Mouse (Mus musculus) forebrain, postnatal 0 days (tissue): ENCODE data around the gene Kdm2a. TPM values are rescaled to one million over a fixed set of nuclear protein-coding genes. Genes with fewer than 3 reads are reported as not detected.
"Not testable (repeated sequence)": the region's sequence is repeated elsewhere in the genome, so short reads cannot be mapped to it uniquely, and the experiment has no call there.

Experiments used
- ATAC-seq: fragments of 200-750 bp; cut with Nextera tagmentation; 2 replicates; pipeline ENCODE4 v1.8.0; 2017; ENCODE audit warnings: mild to moderate bottlenecking, moderate library complexity
- DNase-seq: peaks from one replicate; pipeline ENCODE4 v3.0.0-alpha.2; 2015
- H3K27ac ChIP-seq: fragments of 300-500 bp; sonication (generic); 2 replicates; pipeline ENCODE4 v1.5.1; 2014; ENCODE audit warnings: low read depth, mild to moderate bottlenecking, antibody characterized with exemption, low read length, moderate library complexity, mixed read lengths
- H3K27me3 ChIP-seq: fragments of 300-500 bp; sonication (generic); 2 replicates; pipeline ENCODE4 v1.6.1; 2014; ENCODE audit warnings: mild to moderate bottlenecking, low read length, mixed read lengths; ENCODE audit not compliant: insufficient read depth
- H3K36me3 ChIP-seq: fragments of 300-500 bp; sonication (generic); 2 replicates; pipeline ENCODE4 v1.6.1; 2014; ENCODE audit warnings: mild to moderate bottlenecking, moderate library complexity; ENCODE audit not compliant: insufficient read depth
- H3K4me1 ChIP-seq: fragments of 300-500 bp; sonication (generic); 2 replicates; pipeline ENCODE4 v1.6.1; 2014; ENCODE audit warnings: antibody characterized with exemption; ENCODE audit not compliant: insufficient read depth
- H3K4me2 ChIP-seq: fragments of 300-500 bp; sonication (generic); 2 replicates; pipeline ENCODE4 v1.6.1; 2014; ENCODE audit warnings: low read depth, mild to moderate bottlenecking, moderate library complexity
- H3K4me3 ChIP-seq: fragments of 300-500 bp; sonication (generic); 2 replicates; pipeline ENCODE4 v1.5.1; 2014; ENCODE audit warnings: low read depth, low read length, mixed read lengths
- H3K9ac ChIP-seq: fragments of 300-500 bp; sonication (generic); 2 replicates; pipeline ENCODE4 v1.6.1; 2014; ENCODE audit warnings: mild to moderate bottlenecking
- H3K9me3 ChIP-seq: fragments of 300-500 bp; sonication (generic); 2 replicates; pipeline ENCODE4 v1.6.1; 2016; ENCODE audit warnings: low read length
- CTCF ChIP-seq: sonication (generic); IDR thresholded peaks from 2 replicates; pipeline ENCODE4 v1.5.1; 2016; ENCODE audit warnings: antibody characterized with exemption, control low read depth, low read depth
- WGBS: fragments of 180-500 bp; shearing (Covaris S2); extraction: QIAGEN DNeasy Blood & Tissue Kit; methylation state at CpG from one replicate; pipeline ENCODE4 v1.1.7; 2014; 5-methylcytosine and 5-hydroxymethylcytosine counted together
- polyA plus RNA-seq: library from polyadenylated mRNA; unstranded; fragments of >200 nt; fragmentation: Nextera tagmentation; extraction: Ambion mirVana; gene quantifications from 2 replicates; pipeline ENCODE4 v1.2.1, GENCODE M21; 2015
- total RNA-seq: library from RNA; depleted of rRNA; stranded (reverse); fragments of >200 nt; gene quantifications from 2 replicates; pipeline ENCODE4 v1.2.3, GENCODE M21; 2014

The Kdm2a gene
- total and polyA plus RNA-seq, 2 experiments from 2014 or later, result 19.5 to 71.7 TPM

DNA sequence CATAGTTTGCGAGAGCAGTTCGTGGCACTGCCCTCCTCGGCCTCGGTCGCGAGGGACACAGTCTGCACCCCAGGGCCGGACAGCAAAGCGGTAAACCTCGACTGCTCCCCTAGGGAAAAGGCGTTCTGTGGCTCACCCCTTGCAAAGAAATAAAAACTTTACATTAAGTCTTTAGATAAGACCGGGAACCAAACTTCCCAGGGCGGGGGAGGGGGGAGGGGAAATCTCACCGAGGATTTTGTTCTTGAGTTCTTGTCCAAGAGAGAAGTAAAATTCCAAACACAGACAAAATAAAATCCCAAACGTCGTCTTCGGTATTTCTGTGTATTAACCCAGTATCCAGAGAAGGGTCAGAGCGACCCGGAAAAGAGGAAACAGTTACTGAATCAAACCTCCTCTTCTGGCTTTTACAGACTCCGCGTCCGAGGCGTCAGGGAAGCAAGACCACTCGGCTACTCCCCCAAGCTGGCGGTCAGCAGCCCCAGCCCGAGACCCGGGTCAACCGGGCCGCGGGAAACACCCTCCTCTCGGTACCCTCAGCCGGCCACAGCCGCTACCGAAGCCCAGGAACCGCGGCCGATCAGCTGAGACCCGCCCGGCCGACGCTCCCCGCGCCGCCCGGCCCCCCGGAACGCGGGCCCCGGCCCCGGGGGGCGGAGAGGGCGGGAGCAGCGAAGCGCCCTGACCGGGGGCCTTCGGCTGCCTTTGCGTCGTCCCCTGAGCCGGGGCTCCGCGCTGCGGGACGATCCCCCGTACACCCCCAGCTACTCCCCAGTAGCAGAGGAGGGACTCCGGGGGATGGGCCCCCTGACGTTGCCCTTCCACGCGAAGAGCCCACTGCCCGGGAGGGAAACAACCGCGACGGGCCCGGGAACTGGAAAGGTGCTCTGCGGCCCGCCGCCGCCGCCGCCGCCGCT lies 1.7 kb downstream of the Kdm2a start:
- Histone ChIP-seq H3K27me3 (no peaks in the 10 kb centered on the region), H3K36me3 (no peaks in the 10 kb centered on the region), H3K4me3 (peak overlapping the region; percentile 100), H3K4me1 (peaks cover 5% of the 10 kb centered on the region; the same call in 1 of the 2 replicates), H3K9ac (peak overlapping the region; percentile 97), H3K9me3 (no peaks in the 10 kb centered on the region), H3K27ac (peak overlapping the region; percentile 97), H3K4me2 (peak overlapping the region; percentile 58)
- TF ChIP-seq CTCF, result no peak
- peak; percentile 25 for ATAC-seq
- DNase-seq, result peak; percentile 20
- WGBS, result 2% methylated on average over 79 of the region's 80 CpGs

DNA sequence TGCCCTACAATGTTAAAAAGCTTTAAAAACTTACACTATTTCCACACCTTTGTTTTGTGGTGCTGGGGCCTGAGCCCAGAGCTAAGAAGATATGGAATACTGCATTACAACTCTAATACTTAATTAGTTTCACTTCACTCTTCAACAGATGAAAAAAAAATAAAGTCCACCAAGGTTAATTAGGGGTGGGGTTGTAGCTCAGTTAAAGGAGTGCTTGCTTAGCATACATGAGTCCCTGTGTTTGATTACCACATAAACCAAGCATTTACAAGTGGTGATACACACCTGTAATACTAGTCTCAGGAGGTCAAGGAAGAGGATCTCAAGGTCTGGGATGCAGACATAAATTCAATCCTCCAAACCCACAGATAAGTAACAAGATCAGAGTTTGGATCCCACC lies 10.8 kb downstream of the Kdm2a start:
- no peak for TF ChIP-seq CTCF

DNA sequence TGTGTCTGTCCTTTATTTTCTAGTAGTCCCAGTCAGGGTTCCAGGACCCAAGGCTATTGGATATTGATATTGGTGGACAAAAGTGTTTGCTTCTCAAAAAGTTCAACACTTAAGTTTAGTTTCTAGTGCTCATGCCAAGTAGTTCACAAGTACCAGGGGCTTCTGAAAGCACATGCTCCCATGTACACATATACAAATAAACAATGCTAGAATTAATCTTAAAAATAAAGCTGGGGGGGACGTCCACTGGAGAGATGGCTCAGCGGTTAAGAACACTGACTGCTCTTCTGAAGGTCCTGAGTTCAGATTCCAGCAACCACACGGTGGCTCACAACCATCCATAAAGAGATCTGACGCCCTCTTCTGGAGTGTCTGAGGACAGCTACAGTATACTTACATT lies 13.1 kb downstream of the Kdm2a start:
- ATAC-seq (no peak), DNase-seq (no peak)
- Histone ChIP-seq H3K9ac (no peak overlapping the region), H3K9me3 (no peaks in the 10 kb centered on the region), H3K36me3 (peaks cover 9% of the 10 kb centered on the region; the same call in 1 of the 2 replicates), H3K4me2 (no peak overlapping the region), H3K4me1 (no peaks in the 10 kb centered on the region), H3K27ac (no peak overlapping the region), H3K4me3 (no peak overlapping the region), H3K27me3 (no peaks in the 10 kb centered on the region)
- 82% methylated on average over 4 of the region's 4 CpGs for WGBS
- no peak for TF ChIP-seq CTCF

More for the DNA sequence above, 10.8 kb downstream of the Kdm2a start:
- Histone ChIP-seq H3K4me1 (no peaks in the 10 kb centered on the region), H3K9ac (no peak overlapping the region), H3K27me3 (no peaks in the 10 kb centered on the region), H3K9me3 (no peaks in the 10 kb centered on the region), H3K4me3 (no peak overlapping the region), H3K4me2 (no peak overlapping the region), H3K27ac (no peak overlapping the region), H3K36me3 (peaks cover 9% of the 10 kb centered on the region; the same call in 1 of the 2 replicates)
- no peak for DNase-seq
- ATAC-seq, result no peak

DNA sequence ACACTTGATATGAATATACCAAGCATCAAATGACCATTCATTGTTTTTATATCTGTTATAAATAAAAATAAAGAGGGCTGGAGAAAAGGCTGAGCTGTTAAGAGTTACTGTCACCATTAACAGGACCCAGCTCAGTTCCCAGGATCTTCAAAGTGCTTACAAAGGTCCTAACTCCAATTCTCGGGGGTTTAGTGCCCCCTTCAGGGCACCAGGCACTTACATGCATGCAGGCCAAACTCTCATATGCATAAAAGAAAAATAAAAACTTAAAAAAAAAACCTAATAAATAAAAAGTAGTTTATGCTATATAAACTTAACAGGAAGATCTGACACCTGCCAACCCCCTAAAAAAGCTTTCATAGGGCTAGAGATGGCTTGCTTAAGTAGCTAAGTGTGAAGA lies 13.8 kb downstream of the Kdm2a start:
- no peaks in the 10 kb centered on the region for H3K27me3 ChIP-seq
- no peak for DNase-seq
- ATAC-seq, result no peak
- 26% methylated on average over 1 of the region's 1 CpGs for WGBS
- H3K36me3 ChIP-seq, result peaks cover 6% of the 10 kb centered on the region; the same call in 1 of the 2 replicates
- no peaks in the 10 kb centered on the region for H3K9me3 ChIP-seq
- no peak overlapping the region for H3K27ac ChIP-seq
- no peak overlapping the region for H3K4me3 ChIP-seq
- no peak for TF ChIP-seq CTCF
- no peak overlapping the region for H3K4me2 ChIP-seq
- H3K9ac ChIP-seq, result no peak overlapping the region
- no peaks in the 10 kb centered on the region for H3K4me1 ChIP-seq

DNA sequence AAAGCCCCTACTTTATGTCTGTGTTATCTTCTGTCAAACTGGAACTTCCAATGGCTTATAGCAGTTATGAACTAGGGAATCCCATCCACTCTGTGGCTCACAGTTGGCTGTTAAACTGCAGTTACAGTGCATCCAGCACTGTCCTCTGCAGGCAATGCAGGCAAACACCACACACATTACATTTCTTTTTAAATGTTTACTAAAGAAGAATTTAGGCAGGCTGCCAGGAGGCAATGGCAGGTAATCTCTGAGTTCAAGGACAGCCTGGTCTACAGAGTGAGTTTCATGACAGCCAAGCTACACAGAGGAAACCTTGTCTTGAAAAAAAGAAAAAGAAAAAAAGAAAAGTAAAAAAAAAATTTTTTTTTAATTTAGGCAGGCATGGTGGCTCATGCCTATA lies 14.8 kb downstream of the Kdm2a start:
- H3K27me3 ChIP-seq, result no peaks in the 10 kb centered on the region
- no peaks in the 10 kb centered on the region for H3K4me1 ChIP-seq
- ATAC-seq (no peak), DNase-seq (no peak)
- H3K4me2 ChIP-seq, result no peak overlapping the region
- H3K36me3 ChIP-seq, result peaks cover 6% of the 10 kb centered on the region; the same call in 1 of the 2 replicates
- H3K9ac ChIP-seq, result no peak overlapping the region
- H3K4me3 ChIP-seq, result no peak overlapping the region
- no peaks in the 10 kb centered on the region for H3K9me3 ChIP-seq
- TF ChIP-seq CTCF, result no peak
- no peak overlapping the region for H3K27ac ChIP-seq

- peak; percentile 20; the same call in 1 of the 2 replicates for TF ChIP-seq CTCF
These were observed 15.8 kb downstream of the Kdm2a start for GRCm38 (mm10) chr19:4382303-4382702.

DNA sequence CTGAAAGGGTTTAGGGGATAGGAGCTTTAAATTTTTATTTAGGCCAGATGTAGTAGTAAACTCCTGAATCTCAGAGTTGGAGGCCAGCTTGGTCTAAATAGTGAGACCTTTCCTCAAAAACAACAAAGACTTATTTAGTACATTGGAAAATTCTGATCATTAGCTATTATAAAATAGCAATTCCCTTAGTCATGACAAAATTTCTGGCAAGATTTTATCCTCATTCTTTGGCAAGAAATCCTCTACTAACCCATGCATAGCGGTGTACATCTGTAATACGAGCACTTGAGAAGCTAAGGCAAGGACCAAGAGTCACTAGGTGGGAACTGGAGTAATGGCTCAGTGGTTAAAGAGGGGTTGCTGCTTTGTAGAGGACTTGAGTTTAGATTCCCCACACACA lies 27.4 kb downstream of the Kdm2a start:
- WGBS, result 84% methylated on average over 2 of the region's 2 CpGs
- no peak overlapping the region for H3K9ac ChIP-seq
- ATAC-seq (no peak), DNase-seq (no peak)
- TF ChIP-seq CTCF, result no peak
- no peak overlapping the region for H3K4me3 ChIP-seq
- H3K36me3 ChIP-seq, result no peaks in the 10 kb centered on the region
- H3K4me1 ChIP-seq, result no peaks in the 10 kb centered on the region
- H3K4me2 ChIP-seq, result no peak overlapping the region
- no peaks in the 10 kb centered on the region for H3K27me3 ChIP-seq
- H3K27ac ChIP-seq, result no peak overlapping the region
- no peaks in the 10 kb centered on the region for H3K9me3 ChIP-seq

More at GRCm38 (mm10) chr19:4382303-4382702, 15.8 kb downstream of the Kdm2a start:
- H3K9me3 ChIP-seq, H3K4me3 ChIP-seq, H3K27me3 ChIP-seq, H3K9ac ChIP-seq, H3K27ac ChIP-seq, ATAC-seq, H3K36me3 ChIP-seq, H3K4me2 ChIP-seq, DNase-seq, H3K4me1 ChIP-seq: not testable (repeated sequence)
- WGBS, result 94% methylated on average over 1 of the region's 1 CpGs
